Mouse (Mus musculus): ENCODE measurements at regions not wholly inside any gene's neighbourhood (a gene's known extent, or its start where the extent isn't known, plus 50 kb on each side); places are given as distances from the start of the nearest gene placed in this dataset.

DNA sequence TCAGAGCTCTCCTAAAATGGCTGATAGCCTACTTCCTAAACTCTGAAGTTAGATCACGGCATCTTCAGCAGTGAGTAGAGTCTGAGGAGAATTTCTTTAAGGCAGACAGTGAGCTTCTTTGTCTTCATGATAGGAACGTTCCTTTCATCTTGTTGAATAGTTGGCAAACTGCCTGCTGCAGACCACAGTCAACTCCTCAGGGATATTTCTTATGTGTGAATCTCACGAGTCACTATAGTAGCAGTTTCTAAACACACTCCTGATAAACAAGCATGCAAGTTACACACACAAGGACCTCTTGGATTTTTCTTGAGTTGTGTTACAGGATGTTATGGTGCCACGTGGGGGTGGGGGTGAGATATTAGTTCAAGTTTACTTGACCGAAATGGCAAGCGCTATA is 205.2 kb downstream of the Gm11077 start:
- no peak for TF ChIP-seq CTCF (IDR thresholded peaks at IDR 0.05; ENCODE audit: insufficient read depth, low read depth, low read length)
- no peak for TF ChIP-seq POLR2A (IDR thresholded peaks at IDR 0.05; ENCODE audit: insufficient read depth, low read depth, low read length)

Measured in olfactory bulb, adult 2 months (tissue).